Comparison of ENCODE assay signal across 20 mouse cellular contexts in genomic region chr2:92034273-92034672, GRCm38 (mm10).
"Had no signal": no experiment of that assay in that cellular context is flagged by ENCODE, and none has a peak within 500 bp of the region (broad histone marks: within the 10 kb centered on the region; RNA-seq: fewer than 3 reads in every experiment).

No protein-coding gene starts in this region.

- H3K4me1 ChIP-seq: liver, embryonic 12.5 days; liver, embryonic 15.5 days; midbrain, embryonic 15.5 days; neural tube, embryonic 12.5 days; neural tube, embryonic 15.5 days had no signal

- ATAC-seq: liver, embryonic 12.5 days; midbrain, embryonic 15.5 days had no signal

- H3K9me3 ChIP-seq: limb, embryonic 10.5 days; limb, embryonic 13.5 days; liver, embryonic 12.5 days; liver, embryonic 15.5 days; lung, embryonic 15.5 days; midbrain, embryonic 15.5 days; neural tube, embryonic 12.5 days; neural tube, embryonic 15.5 days had no signal

- H3K27ac ChIP-seq: kidney, postnatal 0 days; layer of hippocampus, adult 2 months; limb, embryonic 10.5 days; limb, embryonic 13.5 days; liver, embryonic 12.5 days; liver, embryonic 15.5 days; lung, embryonic 15.5 days; midbrain, embryonic 15.5 days; neural tube, embryonic 12.5 days; neural tube, embryonic 15.5 days had no signal

- H3K4me2 ChIP-seq: limb, embryonic 13.5 days; liver, embryonic 12.5 days; liver, embryonic 15.5 days; lung, embryonic 15.5 days; midbrain, embryonic 11.5 days; midbrain, embryonic 15.5 days; neural tube, embryonic 12.5 days; neural tube, embryonic 15.5 days had no signal

- H3K27me3 ChIP-seq: limb, embryonic 13.5 days; liver, embryonic 12.5 days; lung, embryonic 15.5 days; midbrain, embryonic 15.5 days; neural tube, embryonic 12.5 days; neural tube, embryonic 15.5 days had no signal

- H3K36me3 ChIP-seq: limb, embryonic 10.5 days; limb, embryonic 13.5 days; liver, embryonic 12.5 days; liver, embryonic 15.5 days; lung, embryonic 15.5 days; midbrain, embryonic 15.5 days; neural tube, embryonic 12.5 days; neural tube, embryonic 15.5 days had no signal

- DNase-seq: kidney, adult 11 months; kidney, adult 8-10 months; kidney, postnatal 25 days; layer of hippocampus, adult 9-11 months; liver; lung, postnatal 4 days; right cerebral cortex, postnatal 25 days; spleen, adult 18-20 months; thymus, postnatal 25 days had no signal

- H3K4me3 ChIP-seq: layer of hippocampus, adult 2 months; limb, embryonic 10.5 days; limb, embryonic 13.5 days; liver, embryonic 12.5 days; liver, embryonic 15.5 days; lung, embryonic 15.5 days; midbrain, embryonic 15.5 days; neural tube, embryonic 12.5 days; neural tube, embryonic 15.5 days had no signal

- H3K9ac ChIP-seq: limb, embryonic 13.5 days; liver, embryonic 12.5 days; liver, embryonic 15.5 days; lung, embryonic 15.5 days; midbrain, embryonic 15.5 days; neural tube, embryonic 12.5 days; neural tube, embryonic 15.5 days had no signal
